Mouse (Mus musculus) ES-E14 (cell line): ENCODE measurements at regions not wholly inside any gene's neighbourhood (a gene's known extent, or its start where the extent isn't known, plus 50 kb on each side); places are given as distances from the start of the nearest gene placed in this dataset.

Source experiments
- CHD2 ChIP-seq: IDR thresholded peaks from 2 replicates; pipeline ENCODE4 v1.6.1; 2014; ENCODE audit warnings: mild to moderate bottlenecking, low read depth, low read length, inconsistent platforms
- HCFC1 ChIP-seq: IDR thresholded peaks from 2 replicates; pipeline ENCODE4 v1.6.1; 2012; ENCODE audit warnings: low read length, inconsistent platforms, borderline replicate concordance; ENCODE audit not compliant: insufficient read depth
- MAFK ChIP-seq: IDR thresholded peaks from 2 replicates; pipeline ENCODE4 v1.6.1; 2014; ENCODE audit warnings: mild to moderate bottlenecking, low read depth, low read length, inconsistent platforms; ENCODE audit not compliant: insufficient read depth
- ZC3H11A ChIP-seq: IDR thresholded peaks from 2 replicates; pipeline ENCODE4 v1.6.1; 2012; ENCODE audit warnings: low read depth, mild to moderate bottlenecking, inconsistent platforms, low read length, borderline replicate concordance
- ZNF384 ChIP-seq: IDR thresholded peaks from 2 replicates; pipeline ENCODE4 v1.6.1; 2012; ENCODE audit warnings: low read depth, low read length, inconsistent platforms

DNA sequence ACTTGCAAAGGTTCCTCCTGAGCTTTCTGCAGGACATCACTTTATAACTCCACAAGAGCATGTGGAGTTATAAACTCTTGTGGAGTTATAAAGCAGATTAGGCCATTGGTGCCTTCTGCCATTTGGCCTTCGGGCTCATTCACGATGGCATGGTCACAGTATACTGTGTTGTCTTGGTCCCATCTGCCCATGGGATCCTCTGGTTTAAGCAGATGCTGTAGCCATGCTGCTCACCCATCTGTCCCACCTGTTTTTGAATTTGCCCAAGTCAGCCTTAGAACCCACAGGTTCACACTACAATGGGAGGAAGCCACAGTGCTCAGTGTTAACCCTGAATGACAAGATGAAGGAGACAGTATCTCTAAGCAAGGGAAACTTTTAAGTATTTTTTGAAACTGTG lies 124.7 kb upstream of the Etl4 start:
- TF ChIP-seq MAFK (no peak), HCFC1 (no peak), ZC3H11A (no peak), ZNF384 (no peak), CHD2 (no peak)
